Comparison of ENCODE assay signal across 8 mouse cellular contexts in genomic region chr17:3288341-3288740, GRCm38 (mm10). TPM values are rescaled to one million over a fixed set of nuclear protein-coding genes. Genes with fewer than 3 reads are reported as not detected.
A peak's percentile ranks its signal among the peaks of the same experiment; 100 is the strongest.
DNase-seq lines count a peak whose midpoint lies in the region; TF ChIP-seq lines count a peak whose summit lies in the region.

No protein-coding gene starts in this region.

- DNase-seq in testis, postnatal 14 days (ENCODE audit: low spot score) = no peak
- peak; percentile 38 to 45 for DNase-seq in adrenal gland, postnatal 4 days (ENCODE audit: low spot score in 2 of 2)
- DNase-seq in kidney, adult 9 months = peak; percentile 64
- DNase-seq in liver = peak; percentile 66
- peak; percentile 4 for DNase-seq in retina, adult 2 months (ENCODE audit: low read depth, low spot score)
- DNase-seq in urinary bladder, postnatal 4 days (ENCODE audit: low spot score in 2 of 2) = peak; percentile 31 to 73

- TF ChIP-seq CTCF in testis, adult 2 months (IDR thresholded peaks at IDR 0.05; ENCODE audit: control insufficient read depth, insufficient read depth, insufficient replicate concordance, low read depth, low read length) = peak; percentile 45; the same call in 1 of the 2 replicates
- peak; percentile 48; the same call in 1 of the 2 replicates for TF ChIP-seq CTCF in embryonic fibroblast, embryonic 13.5 days (IDR thresholded peaks at IDR 0.05; ENCODE audit: borderline replicate concordance, insufficient read depth, low read length)

- H3K27ac ChIP-seq in testis, adult 2 months (ENCODE audit: control insufficient read depth, insufficient read depth, low read depth, low read length) = no peak overlapping the region
- H3K27ac ChIP-seq in embryonic fibroblast, embryonic 13.5 days (ENCODE audit: insufficient read depth, low read length) = no peak overlapping the region

- no peak overlapping the region for H3K4me3 ChIP-seq in testis, adult 2 months (ENCODE audit: control insufficient read depth, low read depth, low read length)
- no peak overlapping the region for H3K4me3 ChIP-seq in embryonic fibroblast, embryonic 13.5 days (ENCODE audit: insufficient read depth, low read length)

- H3K4me1 ChIP-seq in testis, adult 2 months (ENCODE audit: control insufficient read depth, insufficient read depth, low read length) = no peaks in the 10 kb centered on the region
- peaks cover 12% of the 10 kb centered on the region; the same call in 1 of the 2 replicates for H3K4me1 ChIP-seq in embryonic fibroblast, embryonic 13.5 days (ENCODE audit: control insufficient read depth, insufficient read depth, low read length)

- no peaks in the 10 kb centered on the region for H3K36me3 ChIP-seq in testis, adult 2 months (ENCODE audit: control insufficient read depth, insufficient read depth, low read length)

- no peaks in the 10 kb centered on the region for H3K27me3 ChIP-seq in testis, adult 2 months (ENCODE audit: control insufficient read depth, insufficient read depth, low read length)

- TF ChIP-seq POLR2A in testis, adult 2 months (IDR thresholded peaks at IDR 0.05; ENCODE audit: control insufficient read depth, low read depth, low read length) = no peak
- no peak for TF ChIP-seq POLR2A in embryonic fibroblast, embryonic 13.5 days (IDR thresholded peaks at IDR 0.05; ENCODE audit: low read depth, low read length)

RNA-seq across cellular contexts. Expression of gene Tiam2, which starts 38.0 kb away (rescaled TPM):
- polyA plus RNA-seq in testis, adult 2 months (2012; rRNA removed) = 0.93 and 1.1 TPM in 2 replicates
- total RNA-seq in adrenal gland, postnatal 4 days (2021) = 10 to 100 TPM; 19.6 to 20.8 TPM
- polyA plus RNA-seq in embryonic fibroblast, embryonic 13.5 days (2011; ENCODE audit: insufficient read length, low read depth, missing spikeins) = 16.7 and 22.1 TPM in 2 replicates
